Mouse (Mus musculus): ENCODE data around the gene 1110059E24Rik.
A peak's percentile ranks its signal among the peaks of the same experiment; 100 is the strongest.

The 1110059E24Rik gene

GRCm38 (mm10) chr19:21571986-21572385, 80.8 kb downstream of the 1110059E24Rik start:
- DNase-seq (ENCODE audit: low spot score in 2 of 2), result no peak

- DNase-seq (ENCODE audit: low spot score in 2 of 2), result peak; percentile 83 to 89
Measured at GRCm38 (mm10) chr19:21571223-21571980, 81.4 kb downstream of the 1110059E24Rik start.

GRCm38 (mm10) chr19:21570778-21571177, 82.0 kb downstream of the 1110059E24Rik start:
- peak in 1 of 2 experiments; percentile 42 for DNase-seq (ENCODE audit: low spot score in 2 of 2)

GRCm38 (mm10) chr19:21568528-21569185, 84.1 kb downstream of the 1110059E24Rik start:
- no peak for DNase-seq (ENCODE audit: low spot score in 2 of 2)

GRCm38 (mm10) chr19:21567933-21568332, 84.8 kb downstream of the 1110059E24Rik start:
- no peak for DNase-seq (ENCODE audit: low spot score in 2 of 2)

GRCm38 (mm10) chr19:21566484-21566883, 86.3 kb downstream of the 1110059E24Rik start:
- DNase-seq (ENCODE audit: low spot score in 2 of 2), result no peak

- DNase-seq (ENCODE audit: low spot score in 2 of 2), result no peak
Measured at GRCm38 (mm10) chr19:21564461-21564797, 88.3 kb downstream of the 1110059E24Rik start.

GRCm38 (mm10) chr19:21563789-21564460, 88.9 kb downstream of the 1110059E24Rik start:
- peak; percentile 88 to 92 for DNase-seq (ENCODE audit: low spot score in 2 of 2)

- DNase-seq (ENCODE audit: low spot score in 2 of 2), result no peak
Measured at GRCm38 (mm10) chr19:21562996-21563395, 89.8 kb downstream of the 1110059E24Rik start.

- DNase-seq (ENCODE audit: low spot score in 2 of 2), result no peak
Measured at GRCm38 (mm10) chr19:21552801-21553200, 100.0 kb downstream of the 1110059E24Rik start.

- DNase-seq (ENCODE audit: low spot score in 2 of 2), result no peak
Measured at GRCm38 (mm10) chr19:21551921-21552536, 100.7 kb downstream of the 1110059E24Rik start.

- DNase-seq (ENCODE audit: low spot score in 2 of 2), result no peak
Measured at GRCm38 (mm10) chr19:21549713-21550112, 103.1 kb downstream of the 1110059E24Rik start.

- DNase-seq (ENCODE audit: low spot score in 2 of 2), result no peak
Measured at GRCm38 (mm10) chr19:21548947-21549346, 103.8 kb downstream of the 1110059E24Rik start.

- no peak for DNase-seq (ENCODE audit: low spot score in 2 of 2)
Measured at GRCm38 (mm10) chr19:21537125-21537524, 115.7 kb downstream of the 1110059E24Rik start.
